Mouse (Mus musculus) adrenal gland, adult 10 weeks (tissue): ENCODE results near the gene Cpe. TPM values are rescaled to one million over a fixed set of nuclear protein-coding genes. Genes with fewer than 3 reads are reported as not detected.

ENCODE experiments used
- polyA plus RNA-seq: library from polyadenylated mRNA; stranded (reverse); fragments of 350-450 nt; fragmentation: Illumina TruSeq; extraction: RNeasy Lipid Tissue Mini Kit (QIAGEN cat#74804); gene quantifications from one replicate; pipeline ENCODE4 v1.2.3, GENCODE M21; 2014; ENCODE audit warnings: low read depth, low replicate concordance

The Cpe gene
- 3,290 TPM for polyA plus RNA-seq

DNA sequence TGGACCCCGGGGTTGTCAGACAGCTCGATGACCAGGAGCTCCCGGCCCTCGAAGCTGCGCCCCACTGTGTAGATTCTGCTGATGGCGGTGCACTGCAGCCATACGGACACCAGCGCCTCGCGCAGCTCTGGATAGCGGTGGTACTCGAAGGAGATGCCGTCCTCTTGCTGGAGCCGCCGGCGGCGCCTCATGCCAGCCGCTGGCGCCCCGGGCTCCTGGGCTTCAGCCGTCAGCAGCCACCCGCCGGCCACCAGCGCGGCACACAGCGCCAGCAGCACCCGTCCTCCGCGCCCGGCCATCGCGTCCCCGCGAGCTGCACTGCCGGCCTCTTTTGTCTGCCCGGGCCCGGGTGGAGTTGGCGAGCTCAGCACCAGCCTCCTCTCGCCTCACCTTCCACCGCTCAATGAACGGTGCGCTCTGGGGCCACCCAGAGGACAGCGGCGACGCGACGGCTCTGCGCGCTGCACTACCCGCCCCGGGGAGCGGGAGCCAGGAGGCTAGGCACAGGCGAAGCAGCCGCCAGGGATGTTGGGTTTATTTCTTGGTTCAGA is at the start of gene Cpe:
Cpe (minus strand) TSS at position 404 of the 551 bp plus-strand sequence.

DNA sequence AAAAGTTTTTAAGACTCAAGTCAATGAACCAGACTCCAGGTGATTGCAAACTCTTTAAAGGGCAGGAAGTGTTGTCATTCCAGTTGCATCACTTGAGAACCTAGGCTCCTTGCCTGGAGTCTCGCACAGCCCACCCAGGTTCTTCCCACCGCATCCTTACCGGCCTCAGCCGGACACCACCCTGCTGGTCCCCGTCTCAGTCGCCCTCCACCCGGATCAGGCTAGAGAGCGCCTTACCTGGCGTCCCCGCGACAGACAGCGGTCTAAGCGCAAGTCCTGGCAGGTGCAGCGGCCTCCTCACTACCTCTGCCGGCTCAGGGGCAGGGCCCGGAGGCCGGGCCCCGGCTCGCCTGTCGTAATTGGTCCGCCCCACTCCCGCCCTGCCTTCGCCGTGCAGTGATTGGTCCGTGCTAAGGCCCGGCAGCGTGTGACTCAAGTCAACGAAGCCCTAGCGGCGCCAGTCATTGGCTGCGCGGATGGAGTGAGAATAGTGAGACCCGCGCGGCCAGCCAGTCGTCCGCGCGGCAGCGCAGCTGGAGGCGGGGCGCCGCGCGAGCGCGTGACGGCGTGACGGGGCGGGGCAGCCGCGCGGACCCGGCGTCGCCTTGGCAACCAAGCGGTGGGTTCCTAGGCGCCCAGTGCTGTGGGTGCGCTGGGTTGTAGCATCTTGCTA is 40.6 kb upstream of the Cpe start, which contains the start of gene Msmo1:
Msmo1 (minus strand) TSS at position 522 of the 673 bp plus-strand sequence.

Other genes with a start within 250 kb of the Cpe start
- gene Msmo1, start 40.7 kb upstream of the Cpe start, polyA plus RNA-seq = 476 TPM
- gene Klhl2, start 157.0 kb upstream of the Cpe start, polyA plus RNA-seq = 77.1 TPM